Mouse (Mus musculus): ENCODE measurements at regions not wholly inside any gene's neighbourhood (a gene's known extent, or its start where the extent isn't known, plus 50 kb on each side); places are given as distances from the start of the nearest gene placed in this dataset.

- Histone ChIP-seq H3K9me3 (ENCODE audit: low read length) (no peaks in the 10 kb centered on the region), H3K27me3 (ENCODE audit: insufficient read depth, low read length) (no peaks in the 10 kb centered on the region), H3K4me1 (replicated peaks; ENCODE audit: low read depth, low read length) (0 out of 2 replicates have a peak, but pooled peaks cover 2% of the 10 kb centered on the region), H3K4me3 (replicated peaks; ENCODE audit: low read length) (no peak overlapping the region), H3K36me3 (ENCODE audit: insufficient read depth, low read length) (no peaks in the 10 kb centered on the region)
- TF ChIP-seq CTCF (conservative IDR thresholded peaks at IDR 0.05; ENCODE audit: low read length) (no peak), POU5F1 (IDR thresholded peaks at IDR 0.05; ENCODE audit: borderline replicate concordance, low read length) (no peak), NANOG (IDR thresholded peaks at IDR 0.05; ENCODE audit: borderline replicate concordance, low read length) (no peak)
Observed at GRCm38 (mm10) chr7:75360874-75361273, 51.8 kb upstream of the Sv2b start.

GRCm38 (mm10) chr7:75362541-75362940 is 53.5 kb upstream of the Sv2b start:
- Histone ChIP-seq H3K36me3 (ENCODE audit: insufficient read depth, low read length) (no peaks in the 10 kb centered on the region), H3K9me3 (ENCODE audit: low read length) (no peaks in the 10 kb centered on the region), H3K4me3 (replicated peaks; ENCODE audit: low read length) (no peak overlapping the region), H3K4me1 (replicated peaks; ENCODE audit: low read depth, low read length) (0 out of 2 replicates have a peak, but pooled peaks cover 2% of the 10 kb centered on the region), H3K27me3 (ENCODE audit: insufficient read depth, low read length) (no peaks in the 10 kb centered on the region)
- TF ChIP-seq POU5F1 (IDR thresholded peaks at IDR 0.05; ENCODE audit: borderline replicate concordance, low read length) (no peak), NANOG (IDR thresholded peaks at IDR 0.05; ENCODE audit: borderline replicate concordance, low read length) (no peak), CTCF (conservative IDR thresholded peaks at IDR 0.05; ENCODE audit: low read length) (no peak)

- Histone ChIP-seq H3K36me3 (ENCODE audit: insufficient read depth, low read length) (no peaks in the 10 kb centered on the region), H3K4me1 (replicated peaks; ENCODE audit: low read depth, low read length) (0 out of 2 replicates have a peak, but pooled peaks cover 2% of the 10 kb centered on the region), H3K27me3 (ENCODE audit: insufficient read depth, low read length) (no peaks in the 10 kb centered on the region), H3K4me3 (replicated peaks; ENCODE audit: low read length) (no peak overlapping the region), H3K9me3 (ENCODE audit: low read length) (no peaks in the 10 kb centered on the region)
- TF ChIP-seq POU5F1 (IDR thresholded peaks at IDR 0.05; ENCODE audit: borderline replicate concordance, low read length) (no peak), NANOG (IDR thresholded peaks at IDR 0.05; ENCODE audit: borderline replicate concordance, low read length) (no peak), CTCF (conservative IDR thresholded peaks at IDR 0.05; ENCODE audit: low read length) (no peak)
Observed at GRCm38 (mm10) chr7:75365480-75365879, 56.4 kb upstream of the Sv2b start.

GRCm38 (mm10) chr7:75366285-75366882 is 57.3 kb upstream of the Sv2b start:
- no peaks in the 10 kb centered on the region for H3K4me1 ChIP-seq (replicated peaks; ENCODE audit: low read depth, low read length)
- no peak overlapping the region for H3K4me3 ChIP-seq (replicated peaks; ENCODE audit: low read length)
- no peaks in the 10 kb centered on the region for H3K36me3 ChIP-seq (ENCODE audit: insufficient read depth, low read length)
- no peaks in the 10 kb centered on the region for H3K9me3 ChIP-seq (ENCODE audit: low read length)
- TF ChIP-seq POU5F1 (IDR thresholded peaks at IDR 0.05; ENCODE audit: borderline replicate concordance, low read length) = no peak
- TF ChIP-seq CTCF (conservative IDR thresholded peaks at IDR 0.05; ENCODE audit: low read length) = peak; percentile 78
- no peaks in the 10 kb centered on the region for H3K27me3 ChIP-seq (ENCODE audit: insufficient read depth, low read length)

GRCm38 (mm10) chr7:75368315-75368714 is 59.3 kb upstream of the Sv2b start:
- H3K4me3 ChIP-seq (replicated peaks; ENCODE audit: low read length) = no peak overlapping the region
- no peaks in the 10 kb centered on the region for H3K27me3 ChIP-seq (ENCODE audit: insufficient read depth, low read length)
- no peaks in the 10 kb centered on the region for H3K9me3 ChIP-seq (ENCODE audit: low read length)
- no peaks in the 10 kb centered on the region for H3K4me1 ChIP-seq (replicated peaks; ENCODE audit: low read depth, low read length)
- H3K36me3 ChIP-seq (ENCODE audit: insufficient read depth, low read length) = no peaks in the 10 kb centered on the region
- TF ChIP-seq CTCF (conservative IDR thresholded peaks at IDR 0.05; ENCODE audit: low read length) (no peak), NANOG (IDR thresholded peaks at IDR 0.05; ENCODE audit: borderline replicate concordance, low read length) (no peak)

DNA sequence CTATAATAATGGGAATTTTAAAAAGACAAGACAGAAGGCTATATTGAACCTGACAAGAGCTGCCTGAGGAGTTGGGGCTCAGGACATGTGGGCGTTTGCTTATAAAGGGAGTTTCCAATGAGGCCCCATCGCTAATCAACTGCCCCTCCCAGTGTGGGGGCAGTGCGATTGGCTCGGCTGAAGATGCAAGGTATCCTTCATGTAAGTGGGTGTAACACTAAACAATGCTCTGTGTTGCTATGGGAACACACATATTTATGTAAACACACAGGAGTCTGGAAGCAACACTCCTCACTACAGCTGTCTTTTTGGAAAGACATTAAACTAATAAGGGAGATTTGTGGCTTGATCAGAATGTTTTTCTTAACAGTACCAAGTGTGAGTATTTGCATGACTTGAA is 60.3 kb upstream of the Sv2b start:
- no peaks in the 10 kb centered on the region for H3K9me3 ChIP-seq (ENCODE audit: low read length)
- no peaks in the 10 kb centered on the region for H3K36me3 ChIP-seq (ENCODE audit: insufficient read depth, low read length)
- H3K4me1 ChIP-seq (replicated peaks; ENCODE audit: low read depth, low read length) = no peaks in the 10 kb centered on the region
- H3K27me3 ChIP-seq (ENCODE audit: insufficient read depth, low read length) = no peaks in the 10 kb centered on the region
- TF ChIP-seq NANOG (IDR thresholded peaks at IDR 0.05; ENCODE audit: borderline replicate concordance, low read length) (no peak), POU5F1 (IDR thresholded peaks at IDR 0.05; ENCODE audit: borderline replicate concordance, low read length) (no peak), CTCF (conservative IDR thresholded peaks at IDR 0.05; ENCODE audit: low read length) (no peak)
- no peak overlapping the region for H3K4me3 ChIP-seq (replicated peaks; ENCODE audit: low read length)

DNA sequence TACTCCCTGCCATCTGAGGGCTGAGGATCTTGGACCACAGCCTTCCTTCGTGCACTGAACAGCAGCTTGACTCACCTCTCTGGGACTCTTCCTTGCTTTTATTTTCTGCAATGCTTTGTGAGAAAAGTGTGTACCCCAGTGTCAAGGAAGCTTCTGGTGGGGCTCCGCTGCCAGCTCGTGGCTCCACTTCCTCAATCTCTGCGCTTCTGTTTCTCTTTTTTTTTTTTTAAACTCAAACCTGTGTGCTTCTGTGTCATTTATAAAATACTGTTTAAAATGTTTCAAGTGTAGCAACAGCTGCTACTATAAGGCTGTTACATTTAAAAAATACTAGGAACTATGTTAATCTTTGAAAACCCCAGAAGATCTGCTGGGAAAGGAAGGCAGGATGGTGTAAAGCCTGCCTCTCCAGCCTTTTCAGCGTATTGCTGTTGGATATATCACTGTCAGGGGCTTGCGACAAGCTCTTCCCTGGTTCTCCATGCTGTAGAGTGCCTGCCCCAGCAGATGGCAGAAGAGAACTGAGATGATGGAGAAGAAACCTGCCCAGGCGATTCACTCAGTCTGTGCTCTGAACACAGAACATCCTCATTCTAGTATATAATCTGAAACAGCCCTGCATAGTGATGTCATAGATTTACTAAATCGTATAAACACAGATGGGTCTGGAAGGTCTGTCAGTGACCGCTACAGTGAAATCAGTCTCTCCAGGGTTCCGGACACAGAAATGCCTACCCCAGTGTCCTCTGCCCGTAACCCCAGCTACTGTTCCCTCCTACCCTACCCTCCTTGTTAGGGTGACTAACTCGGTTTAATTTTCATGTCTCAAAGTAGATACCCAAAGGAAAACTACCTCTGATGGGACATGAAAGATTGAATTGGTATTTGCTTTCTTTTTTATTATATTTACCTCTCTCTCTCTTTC is 61.8 kb upstream of the Sv2b start:
- Histone ChIP-seq H3K36me3 (ENCODE audit: insufficient read depth, low read length) (no peaks in the 10 kb centered on the region), H3K9me3 (ENCODE audit: low read length) (no peaks in the 10 kb centered on the region), H3K4me1 (replicated peaks; ENCODE audit: low read depth, low read length) (no peaks in the 10 kb centered on the region), H3K27me3 (ENCODE audit: insufficient read depth, low read length) (no peaks in the 10 kb centered on the region), H3K4me3 (replicated peaks; ENCODE audit: low read length) (no peak overlapping the region)
- TF ChIP-seq CTCF (conservative IDR thresholded peaks at IDR 0.05; ENCODE audit: low read length) = peak; percentile 28; the same call in 1 of the 2 replicates
- no peak for TF ChIP-seq NANOG (IDR thresholded peaks at IDR 0.05; ENCODE audit: borderline replicate concordance, low read length)

GRCm38 (mm10) chr7:75371520-75371876 is 62.4 kb upstream of the Sv2b start:
- no peak for TF ChIP-seq CTCF (conservative IDR thresholded peaks at IDR 0.05; ENCODE audit: low read length)
- no peak for TF ChIP-seq NANOG (IDR thresholded peaks at IDR 0.05; ENCODE audit: borderline replicate concordance, low read length)
- no peak for TF ChIP-seq POU5F1 (IDR thresholded peaks at IDR 0.05; ENCODE audit: borderline replicate concordance, low read length)
- Histone ChIP-seq H3K36me3 (ENCODE audit: insufficient read depth, low read length) (no peaks in the 10 kb centered on the region), H3K4me3 (replicated peaks; ENCODE audit: low read length) (no peak overlapping the region), H3K9me3 (ENCODE audit: low read length) (no peaks in the 10 kb centered on the region), H3K27me3 (ENCODE audit: insufficient read depth, low read length) (no peaks in the 10 kb centered on the region), H3K4me1 (replicated peaks; ENCODE audit: low read depth, low read length) (no peaks in the 10 kb centered on the region)

All from E14TG2a.4 (cell line).